Mouse (Mus musculus): ENCODE data around the gene Edc3. TPM values are rescaled to one million over a fixed set of nuclear protein-coding genes. Genes with fewer than 3 reads are reported as not detected.

Gene Edc3
- polyA plus RNA-seq, 1 experiment: not detected

DNA sequence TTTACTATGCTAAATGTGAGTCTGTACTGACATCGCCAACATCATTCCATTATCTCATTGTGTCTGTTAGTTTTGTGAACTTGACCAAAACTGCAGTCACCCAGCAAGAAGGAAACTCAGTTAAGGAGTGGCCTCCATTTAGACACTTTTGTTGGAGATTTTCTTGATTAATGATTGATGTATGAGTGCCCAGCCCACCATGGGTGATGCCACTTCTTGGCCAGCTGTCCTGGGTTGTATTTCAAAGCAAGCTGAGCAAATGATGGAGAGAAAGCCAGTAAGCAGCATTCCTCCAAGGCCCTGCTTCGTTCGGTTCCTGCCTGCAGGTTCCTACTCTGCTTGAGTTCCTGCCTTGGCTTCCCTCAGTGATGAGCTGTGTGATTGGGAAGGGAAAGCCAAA, 12.4 kb downstream of the Edc3 start:
- TF ChIP-seq POLR2A (IDR thresholded peaks at IDR 0.05; ENCODE audit: insufficient read depth, low read depth, low read length) (no peak), CTCF (IDR thresholded peaks at IDR 0.05; ENCODE audit: insufficient read depth, low read depth, low read length) (no peak)
- Histone ChIP-seq H3K4me1 (ENCODE audit: control insufficient read depth, insufficient read depth, low read length) (peaks cover 6% of the 10 kb centered on the region), H3K4me3 (ENCODE audit: insufficient read depth, low read depth, low read length) (no peak overlapping the region), H3K27ac (ENCODE audit: insufficient read depth, low read depth, low read length) (no peak overlapping the region)
- 94% methylated on average over 3 of the region's 3 CpGs for WGBS

- 76% methylated on average over 1 of the region's 1 CpGs for WGBS
- TF ChIP-seq POLR2A (IDR thresholded peaks at IDR 0.05; ENCODE audit: insufficient read depth, low read depth, low read length): no peak
- TF ChIP-seq CTCF (IDR thresholded peaks at IDR 0.05; ENCODE audit: insufficient read depth, low read depth, low read length): no peak
- Histone ChIP-seq H3K27ac (ENCODE audit: insufficient read depth, low read depth, low read length) (no peak overlapping the region), H3K4me1 (ENCODE audit: control insufficient read depth, insufficient read depth, low read length) (peaks cover 6% of the 10 kb centered on the region), H3K4me3 (ENCODE audit: insufficient read depth, low read depth, low read length) (no peak overlapping the region)
Observed at GRCm38 (mm10) chr9:57722371-57722770, 14.0 kb downstream of the Edc3 start.

DNA sequence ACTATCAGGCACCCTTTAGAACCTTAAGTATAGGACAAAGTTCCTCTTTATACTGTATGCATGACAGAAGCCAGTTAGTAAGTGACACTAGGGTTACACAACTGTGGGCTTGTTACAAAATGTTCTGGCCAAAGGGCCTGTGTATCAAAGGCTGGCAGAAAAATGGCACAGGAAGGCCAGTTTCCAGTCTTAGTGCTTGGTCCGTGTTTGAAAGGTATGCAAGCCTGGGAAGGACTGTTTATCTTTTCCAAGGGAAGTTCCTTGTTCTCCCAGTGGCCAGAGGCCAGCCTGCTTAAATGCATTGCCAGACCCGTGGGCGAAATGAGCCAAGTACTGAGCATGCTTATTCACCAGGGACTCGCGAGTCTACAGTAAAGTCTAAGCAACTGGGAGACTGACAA, 15.0 kb downstream of the Edc3 start:
- 40% methylated on average over 5 of the region's 5 CpGs for WGBS
- no peak for TF ChIP-seq CTCF (IDR thresholded peaks at IDR 0.05; ENCODE audit: insufficient read depth, low read depth, low read length)
- no peak for TF ChIP-seq POLR2A (IDR thresholded peaks at IDR 0.05; ENCODE audit: insufficient read depth, low read depth, low read length)
- 0 out of 2 replicates have a peak overlapping the region, but pooled peaks have one; percentile 12 for H3K27ac ChIP-seq (ENCODE audit: insufficient read depth, low read depth, low read length)
- H3K4me1 ChIP-seq (ENCODE audit: control insufficient read depth, insufficient read depth, low read length): peaks cover 6% of the 10 kb centered on the region
- no peak overlapping the region for H3K4me3 ChIP-seq (ENCODE audit: insufficient read depth, low read depth, low read length)

GRCm38 (mm10) chr9:57723796-57724195, 15.5 kb downstream of the Edc3 start:
- H3K4me1 ChIP-seq (ENCODE audit: control insufficient read depth, insufficient read depth, low read length): peaks cover 3% of the 10 kb centered on the region; the same call in 1 of the 2 replicates
- 61% methylated on average over 5 of the region's 5 CpGs for WGBS
- TF ChIP-seq POLR2A (IDR thresholded peaks at IDR 0.05; ENCODE audit: insufficient read depth, low read depth, low read length) (no peak), CTCF (IDR thresholded peaks at IDR 0.05; ENCODE audit: insufficient read depth, low read depth, low read length) (no peak)
- peak overlapping the region; percentile 12; the same call in 1 of the 2 replicates for H3K27ac ChIP-seq (ENCODE audit: insufficient read depth, low read depth, low read length)
- H3K4me3 ChIP-seq (ENCODE audit: insufficient read depth, low read depth, low read length): no peak overlapping the region

GRCm38 (mm10) chr9:57724701-57725100, 16.4 kb downstream of the Edc3 start:
- H3K27ac ChIP-seq (ENCODE audit: insufficient read depth, low read depth, low read length): no peak overlapping the region
- WGBS: 98% methylated on average over 3 of the region's 3 CpGs

DNA sequence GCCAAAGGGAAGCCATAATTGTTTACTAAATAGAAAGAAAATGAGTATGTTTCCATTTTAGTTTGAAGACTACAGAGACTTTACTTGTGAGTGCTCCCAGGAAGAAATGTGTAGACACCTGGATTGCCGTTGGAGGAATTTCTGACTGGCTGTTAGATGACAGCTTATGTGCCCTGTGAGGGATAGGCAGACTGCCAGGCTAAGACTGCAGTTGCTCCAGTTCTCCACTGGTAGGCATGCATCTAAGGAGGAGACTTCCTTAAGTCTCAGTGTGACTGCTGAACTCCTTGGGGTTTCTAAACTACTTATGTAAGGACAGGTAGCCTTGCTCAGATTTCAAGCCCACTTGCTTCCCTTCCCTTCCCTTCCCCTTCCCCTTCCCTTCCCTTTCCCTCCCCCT, 20.0 kb downstream of the Edc3 start:
- no peak overlapping the region for H3K27ac ChIP-seq (ENCODE audit: insufficient read depth, low read depth, low read length)
- H3K4me3 ChIP-seq (ENCODE audit: insufficient read depth, low read depth, low read length): no peak overlapping the region
- 89% methylated on average over 1 of the region's 1 CpGs for WGBS
- TF ChIP-seq CTCF (IDR thresholded peaks at IDR 0.05; ENCODE audit: insufficient read depth, low read depth, low read length) (no peak), POLR2A (IDR thresholded peaks at IDR 0.05; ENCODE audit: insufficient read depth, low read depth, low read length) (no peak)
- H3K4me1 ChIP-seq (ENCODE audit: control insufficient read depth, insufficient read depth, low read length): peaks cover 2% of the 10 kb centered on the region; the same call in 1 of the 2 replicates

More at GRCm38 (mm10) chr9:57724701-57725100, 16.4 kb downstream of the Edc3 start:
- Histone ChIP-seq H3K4me1 (ENCODE audit: control insufficient read depth, insufficient read depth, low read length) (peaks cover 3% of the 10 kb centered on the region; the same call in 1 of the 2 replicates), H3K4me3 (ENCODE audit: insufficient read depth, low read depth, low read length) (no peak overlapping the region)
- no peak for TF ChIP-seq POLR2A (IDR thresholded peaks at IDR 0.05; ENCODE audit: insufficient read depth, low read depth, low read length)
- TF ChIP-seq CTCF (IDR thresholded peaks at IDR 0.05; ENCODE audit: insufficient read depth, low read depth, low read length): no peak

DNA sequence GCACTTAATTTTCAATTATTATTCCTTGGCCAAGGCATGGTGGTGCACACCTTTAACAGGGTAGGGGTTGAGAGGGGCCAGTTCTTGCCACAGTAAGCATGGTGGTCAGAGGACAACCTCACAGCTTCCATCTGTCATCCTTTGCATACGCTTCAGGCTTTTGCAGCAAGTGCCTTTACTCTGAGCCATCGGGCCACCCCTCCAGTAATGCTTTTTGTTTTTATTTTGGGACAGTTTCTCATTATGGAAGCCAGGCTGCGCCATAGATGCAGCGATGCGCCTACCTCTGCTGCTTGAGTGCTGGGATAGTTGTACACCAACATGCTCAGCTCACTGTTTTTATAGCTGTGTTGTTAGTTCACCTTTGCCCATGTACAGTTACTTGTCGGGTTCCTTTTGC, 25.3 kb downstream of the Edc3 start:
- Histone ChIP-seq H3K27ac (ENCODE audit: insufficient read depth, low read depth, low read length) (no peak overlapping the region), H3K4me3 (ENCODE audit: insufficient read depth, low read depth, low read length) (no peak overlapping the region), H3K4me1 (ENCODE audit: control insufficient read depth, insufficient read depth, low read length) (peaks cover 4% of the 10 kb centered on the region; the same call in 1 of the 2 replicates)
- TF ChIP-seq POLR2A (IDR thresholded peaks at IDR 0.05; ENCODE audit: insufficient read depth, low read depth, low read length) (no peak), CTCF (IDR thresholded peaks at IDR 0.05; ENCODE audit: insufficient read depth, low read depth, low read length) (no peak)
- 95% methylated on average over 6 of the region's 6 CpGs for WGBS

DNA sequence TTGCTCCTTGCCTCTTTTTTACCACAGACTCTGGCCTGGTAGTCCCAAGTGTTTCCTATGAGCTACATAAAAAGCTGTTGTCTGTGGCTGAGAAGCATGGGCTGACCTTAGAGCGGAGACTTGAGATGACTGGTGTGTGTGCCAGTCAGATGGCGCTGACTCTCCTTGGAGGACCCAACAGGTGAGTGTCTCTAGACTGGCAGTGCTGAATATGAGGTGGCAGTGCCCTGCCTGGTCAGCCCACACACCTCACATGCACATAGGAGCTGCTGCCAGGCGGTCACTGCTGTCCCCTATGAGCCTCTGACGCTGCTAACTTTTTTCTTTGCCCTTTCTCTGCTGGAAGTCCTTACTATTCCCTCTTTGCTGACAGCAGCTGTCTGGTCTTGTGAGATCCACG, 31.5 kb downstream of the Edc3 start:
- no peak overlapping the region for H3K4me3 ChIP-seq (ENCODE audit: insufficient read depth, low read depth, low read length)
- H3K27ac ChIP-seq (ENCODE audit: insufficient read depth, low read depth, low read length): no peak overlapping the region
- WGBS: 94% methylated on average over 5 of the region's 5 CpGs
- H3K4me1 ChIP-seq (ENCODE audit: control insufficient read depth, insufficient read depth, low read length): peaks cover 4% of the 10 kb centered on the region; the same call in 1 of the 2 replicates
- TF ChIP-seq POLR2A (IDR thresholded peaks at IDR 0.05; ENCODE audit: insufficient read depth, low read depth, low read length) (no peak), CTCF (IDR thresholded peaks at IDR 0.05; ENCODE audit: insufficient read depth, low read depth, low read length) (no peak)

DNA sequence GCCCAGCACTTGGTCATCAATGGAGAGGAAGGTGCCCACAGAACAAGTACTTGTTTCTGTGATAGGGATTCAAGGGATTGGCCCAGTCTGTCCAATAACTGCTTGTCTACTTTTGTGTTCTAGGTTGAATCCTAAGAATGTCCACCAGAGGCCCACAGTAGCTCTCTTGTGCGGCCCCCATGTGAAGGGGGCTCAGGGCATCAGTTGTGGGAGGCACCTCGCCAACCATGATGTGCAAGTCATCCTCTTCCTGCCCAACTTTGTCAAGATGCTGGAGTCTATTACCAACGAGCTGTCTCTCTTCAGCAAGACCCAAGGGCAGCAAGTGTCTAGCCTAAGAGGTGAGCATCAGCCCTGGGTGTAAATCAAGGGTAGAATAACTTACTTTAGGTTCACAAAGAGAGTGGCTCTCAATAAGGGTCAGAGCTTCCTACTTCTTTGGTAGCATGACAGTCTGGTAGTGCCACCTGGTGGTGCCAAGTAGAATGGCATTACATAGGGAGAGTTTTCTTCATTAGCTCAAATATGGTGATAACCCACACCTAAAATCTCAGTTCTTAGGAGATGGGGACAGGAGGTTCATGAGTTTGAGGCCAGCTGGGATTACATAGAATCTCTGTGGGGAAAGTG, 36.2 kb downstream of the Edc3 start:
- TF ChIP-seq CTCF (IDR thresholded peaks at IDR 0.05; ENCODE audit: insufficient read depth, low read depth, low read length) (no peak), POLR2A (IDR thresholded peaks at IDR 0.05; ENCODE audit: insufficient read depth, low read depth, low read length) (no peak)
- WGBS: 56% methylated on average over 3 of the region's 3 CpGs
- H3K4me3 ChIP-seq (ENCODE audit: insufficient read depth, low read depth, low read length): no peak overlapping the region
- H3K27ac ChIP-seq (ENCODE audit: insufficient read depth, low read depth, low read length): no peak overlapping the region
- no peaks in the 10 kb centered on the region for H3K4me1 ChIP-seq (ENCODE audit: control insufficient read depth, insufficient read depth, low read length)
